Mouse (Mus musculus): ENCODE measurements around the gene Apln. TPM values are rescaled to one million over a fixed set of nuclear protein-coding genes. Genes with fewer than 3 reads are reported as not detected.

Apln gene
- total RNA-seq (2014; rRNA removed) (6.0 and 8.0 TPM in 2 replicates), polyA plus RNA-seq (2015; fragmentation: Nextera tagmentation; extraction: Ambion mirVana) (1.7 and 2.3 TPM in 2 replicates)

- peak; percentile 67 for ATAC-seq
Measured at GRCm38 (mm10) chrX:48034144-48035113, at the start of gene Apln. Gene Apln, minus strand, starts transcription at chrX:48034853.

GRCm38 (mm10) chrX:48082364-48082763 lies 47.7 kb upstream of the Apln start:
- Histone ChIP-seq H3K36me3 (ENCODE audit: insufficient read depth) (no peaks in the 10 kb centered on the region), H3K27me3 (ENCODE audit: insufficient read depth, low read length) (no peaks in the 10 kb centered on the region), H3K9ac (no peak overlapping the region), H3K4me1 (ENCODE audit: insufficient read depth) (no peaks in the 10 kb centered on the region), H3K4me3 (ENCODE audit: low read depth, low read length) (no peak overlapping the region), H3K9me3 (ENCODE audit: low read length) (no peaks in the 10 kb centered on the region), H3K4me2 (ENCODE audit: low read depth) (no peak overlapping the region), H3K27ac (ENCODE audit: low read depth, low read length) (no peak overlapping the region)
- TF ChIP-seq CTCF (IDR thresholded peaks at IDR 0.05; ENCODE audit: low read depth), result no peak
- WGBS, result 62% methylated on average over 5 of the region's 5 CpGs
- ATAC-seq (no peak), DNase-seq (no peak)

More at GRCm38 (mm10) chrX:48034144-48035113, at the start of gene Apln:
- 29% methylated on average over 71 of the region's 73 CpGs for WGBS
- Histone ChIP-seq H3K36me3 (ENCODE audit: insufficient read depth) (no peaks in the 10 kb centered on the region), H3K4me3 (ENCODE audit: low read depth, low read length) (peak within 1 kb of the TSS; percentile 43), H3K4me2 (ENCODE audit: low read depth) (peak within 1 kb of the TSS; percentile 71), H3K27me3 (ENCODE audit: insufficient read depth, low read length) (no peaks in the 10 kb centered on the region), H3K9ac (peak within 1 kb of the TSS; percentile 44), H3K27ac (ENCODE audit: low read depth, low read length) (no peak within 1 kb of the TSS), H3K9me3 (ENCODE audit: low read length) (no peaks in the 10 kb centered on the region), H3K4me1 (ENCODE audit: insufficient read depth) (no peaks in the 10 kb centered on the region)
- DNase-seq, result peak; percentile 35
- TF ChIP-seq CTCF (IDR thresholded peaks at IDR 0.05; ENCODE audit: low read depth), result no peak

- H3K4me3 ChIP-seq (ENCODE audit: low read depth, low read length), result no peak overlapping the region
- ATAC-seq (peak; percentile 56), DNase-seq (peak; percentile 20)
- 73% methylated on average over 4 of the region's 4 CpGs for WGBS
- no peak overlapping the region for H3K4me2 ChIP-seq (ENCODE audit: low read depth)
- H3K36me3 ChIP-seq (ENCODE audit: insufficient read depth), result no peaks in the 10 kb centered on the region
- no peaks in the 10 kb centered on the region for H3K27me3 ChIP-seq (ENCODE audit: insufficient read depth, low read length)
- no peak for TF ChIP-seq CTCF (IDR thresholded peaks at IDR 0.05; ENCODE audit: low read depth)
- H3K27ac ChIP-seq (ENCODE audit: low read depth, low read length), result no peak overlapping the region
- no peaks in the 10 kb centered on the region for H3K4me1 ChIP-seq (ENCODE audit: insufficient read depth)
- H3K9ac ChIP-seq, result no peak overlapping the region
- no peaks in the 10 kb centered on the region for H3K9me3 ChIP-seq (ENCODE audit: low read length)
Measured at GRCm38 (mm10) chrX:48076806-48077425, 42.3 kb upstream of the Apln start.

GRCm38 (mm10) chrX:48074691-48075090 lies 40.0 kb upstream of the Apln start:
- ATAC-seq (no peak), DNase-seq (no peak)
- WGBS, result 78% methylated on average over 3 of the region's 3 CpGs

GRCm38 (mm10) chrX:48072401-48072800 lies 37.7 kb upstream of the Apln start:
- Histone ChIP-seq H3K27me3 (ENCODE audit: insufficient read depth, low read length) (no peaks in the 10 kb centered on the region), H3K4me1 (ENCODE audit: insufficient read depth) (no peaks in the 10 kb centered on the region), H3K27ac (ENCODE audit: low read depth, low read length) (no peak overlapping the region), H3K4me2 (ENCODE audit: low read depth) (no peak overlapping the region), H3K9me3 (ENCODE audit: low read length) (no peaks in the 10 kb centered on the region), H3K36me3 (ENCODE audit: insufficient read depth) (no peaks in the 10 kb centered on the region), H3K4me3 (ENCODE audit: low read depth, low read length) (no peak overlapping the region), H3K9ac (no peak overlapping the region)
- WGBS, result 34% methylated on average over 5 of the region's 5 CpGs
- TF ChIP-seq CTCF (IDR thresholded peaks at IDR 0.05; ENCODE audit: low read depth), result no peak
- ATAC-seq (no peak), DNase-seq (no peak)

More at GRCm38 (mm10) chrX:48074691-48075090, 40.0 kb upstream of the Apln start:
- Histone ChIP-seq H3K36me3 (ENCODE audit: insufficient read depth) (no peaks in the 10 kb centered on the region), H3K27me3 (ENCODE audit: insufficient read depth, low read length) (no peaks in the 10 kb centered on the region), H3K9me3 (ENCODE audit: low read length) (no peaks in the 10 kb centered on the region), H3K27ac (ENCODE audit: low read depth, low read length) (no peak overlapping the region), H3K9ac (no peak overlapping the region), H3K4me2 (ENCODE audit: low read depth) (no peak overlapping the region), H3K4me3 (ENCODE audit: low read depth, low read length) (no peak overlapping the region), H3K4me1 (ENCODE audit: insufficient read depth) (no peaks in the 10 kb centered on the region)
- no peak for TF ChIP-seq CTCF (IDR thresholded peaks at IDR 0.05; ENCODE audit: low read depth)

- 44% methylated on average over 3 of the region's 3 CpGs for WGBS
- no peak for DNase-seq
- H3K27me3 ChIP-seq (ENCODE audit: insufficient read depth, low read length), result no peaks in the 10 kb centered on the region
- H3K9ac ChIP-seq, result no peak overlapping the region
- H3K9me3 ChIP-seq (ENCODE audit: low read length), result no peaks in the 10 kb centered on the region
- no peak overlapping the region for H3K4me2 ChIP-seq (ENCODE audit: low read depth)
- no peaks in the 10 kb centered on the region for H3K4me1 ChIP-seq (ENCODE audit: insufficient read depth)
- TF ChIP-seq CTCF (IDR thresholded peaks at IDR 0.05; ENCODE audit: low read depth), result no peak
- H3K4me3 ChIP-seq (ENCODE audit: low read depth, low read length), result no peak overlapping the region
- ATAC-seq, result no peak
- H3K27ac ChIP-seq (ENCODE audit: low read depth, low read length), result no peak overlapping the region
- no peaks in the 10 kb centered on the region for H3K36me3 ChIP-seq (ENCODE audit: insufficient read depth)
Measured at GRCm38 (mm10) chrX:48071961-48072360, 37.3 kb upstream of the Apln start.

GRCm38 (mm10) chrX:48066891-48067290 lies 32.2 kb upstream of the Apln start:
- H3K4me1 ChIP-seq (ENCODE audit: insufficient read depth), result no peaks in the 10 kb centered on the region
- H3K27ac ChIP-seq (ENCODE audit: low read depth, low read length), result no peak overlapping the region
- H3K27me3 ChIP-seq (ENCODE audit: insufficient read depth, low read length), result no peaks in the 10 kb centered on the region
- H3K36me3 ChIP-seq (ENCODE audit: insufficient read depth), result no peaks in the 10 kb centered on the region
- H3K4me2 ChIP-seq (ENCODE audit: low read depth), result no peak overlapping the region
- H3K4me3 ChIP-seq (ENCODE audit: low read depth, low read length), result no peak overlapping the region
- H3K9me3 ChIP-seq (ENCODE audit: low read length), result no peaks in the 10 kb centered on the region
- no peak for TF ChIP-seq CTCF (IDR thresholded peaks at IDR 0.05; ENCODE audit: low read depth)
- ATAC-seq, result no peak
- 72% methylated on average over 3 of the region's 3 CpGs for WGBS
- DNase-seq, result no peak
- H3K9ac ChIP-seq, result no peak overlapping the region
